Mouse (Mus musculus) neutrophil, adult 65 days (primary cell): ENCODE measurements around the gene Vmn2r121. TPM values are rescaled to one million over a fixed set of nuclear protein-coding genes. Genes with fewer than 3 reads are reported as not detected.

Source experiments
- total RNA-seq: library from RNA; stranded (reverse); gene quantifications from 2 replicates; pipeline ENCODE4 v1.2.4, GENCODE M21; 2023

Gene Vmn2r121
- total RNA-seq, result not detected in 2 replicates

GRCm38 (mm10) chrX:124135852-124136251 is at the start of gene Vmn2r121:
TSS of gene Vmn2r121 (minus strand) at chrX:124135952.

